Mouse (Mus musculus): Measurements from ENCODE around the gene Celsr1.

DNA sequence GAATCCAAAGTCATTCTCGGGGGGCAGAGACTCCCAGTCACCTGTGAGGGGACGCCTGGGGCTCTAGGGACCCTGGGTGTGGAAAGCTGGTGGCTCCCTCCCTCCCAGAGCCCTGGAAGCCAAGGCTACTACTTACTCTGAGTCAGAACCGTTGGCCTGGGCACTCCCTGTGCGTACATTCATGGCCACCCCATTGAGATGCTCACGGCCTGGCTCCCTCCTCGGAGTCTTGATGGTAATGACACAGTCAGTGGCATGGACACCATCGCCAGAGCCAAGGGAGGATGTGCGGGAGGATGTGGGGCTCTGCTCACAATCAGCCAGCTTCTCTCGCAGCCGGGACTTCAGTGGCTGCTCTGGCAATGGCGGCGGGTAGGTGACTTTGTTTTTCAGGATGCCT is 132.8 kb downstream of the Celsr1 start:
- TF ChIP-seq POLR2A (IDR thresholded peaks at IDR 0.05; ENCODE audit: low read depth, low read length) (no peak), CTCF (IDR thresholded peaks at IDR 0.05; ENCODE audit: extremely low read depth, insufficient read length, insufficient replicate concordance, low read depth, low read length) (no peak)
